Mouse (Mus musculus) adrenal gland, postnatal 25 days (tissue): ENCODE results near the gene Zdhhc1. TPM values are rescaled to one million over a fixed set of nuclear protein-coding genes. Genes with fewer than 3 reads are reported as not detected.

Source experiments
- DNase-seq: peaks from one replicate; pipeline ENCODE4 v3.0.0; 2021; ENCODE audit warnings: mixed read lengths
- total RNA-seq: library from RNA; stranded (reverse); gene quantifications from 2 replicates; pipeline ENCODE4 v1.2.3, GENCODE M21; 2021

The Zdhhc1 gene
- total RNA-seq, 1 experiment from 2014 or later = 20.6 TPM

DNA sequence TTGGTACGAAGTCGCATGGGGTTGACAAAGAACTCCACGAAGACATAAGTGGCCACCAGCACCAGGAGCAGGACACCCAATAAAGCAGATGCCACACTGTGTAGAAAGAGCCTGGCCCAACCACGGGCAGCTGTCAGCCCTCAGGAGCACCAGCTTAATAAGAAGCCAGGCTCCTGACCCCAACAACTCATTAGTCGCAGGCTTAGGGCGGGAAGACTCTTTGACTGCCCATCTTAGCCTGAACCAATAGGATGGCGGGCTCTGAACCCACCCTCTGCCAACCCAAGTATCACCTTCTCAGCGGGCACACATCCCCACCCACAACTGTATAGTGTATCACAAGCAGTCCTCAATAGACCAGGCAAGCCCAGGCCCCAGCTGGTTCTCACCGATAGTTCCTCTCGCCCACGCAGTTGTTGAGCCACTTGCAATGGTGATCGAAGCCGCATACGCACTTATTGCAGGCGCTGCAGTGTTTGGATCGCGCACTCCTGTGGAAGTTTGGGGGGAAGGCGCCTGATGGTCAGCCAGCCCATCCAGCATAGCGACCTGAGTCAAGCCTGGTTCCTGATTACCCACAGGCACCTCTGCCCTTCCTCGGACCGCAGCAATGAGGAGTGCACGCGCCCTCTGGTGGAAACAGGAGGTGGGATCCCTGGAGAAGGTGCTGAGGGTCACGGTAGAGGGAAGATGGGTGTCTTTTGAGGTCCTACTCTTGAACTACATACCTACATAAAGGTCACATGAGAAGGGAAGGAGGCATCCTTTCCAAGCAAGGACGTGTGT, 19.9 kb downstream of the Zdhhc1 start:
- peak; percentile 65 for DNase-seq

- no peak for DNase-seq
Observed at GRCm38 (mm10) chr8:105476161-105476560, 20.5 kb downstream of the Zdhhc1 start.

DNA sequence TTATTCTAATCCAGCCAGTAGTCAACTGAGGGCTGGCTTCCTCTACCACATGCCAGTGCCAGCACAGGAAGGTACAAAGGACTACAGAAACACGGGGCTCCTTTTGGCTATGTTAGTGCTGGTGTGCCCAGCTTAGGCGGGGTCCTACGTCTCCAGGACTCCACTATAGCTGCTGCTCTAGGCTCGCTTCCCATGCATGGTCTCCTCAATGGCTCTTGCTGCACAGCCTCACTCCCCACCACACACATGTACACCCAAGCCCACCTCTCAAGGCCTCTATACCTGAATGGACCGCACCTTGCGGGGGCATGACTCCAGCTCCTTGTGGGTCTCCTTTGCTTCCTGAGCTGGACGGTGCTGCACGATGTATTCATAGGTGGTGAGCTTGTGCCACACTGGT, 21.0 kb downstream of the Zdhhc1 start:
- no peak for DNase-seq

- DNase-seq = no peak
Observed at GRCm38 (mm10) chr8:105475254-105475653, 21.4 kb downstream of the Zdhhc1 start.

- no peak for DNase-seq
Observed at GRCm38 (mm10) chr8:105474680-105475079, 22.0 kb downstream of the Zdhhc1 start.

- DNase-seq = no peak
Observed at GRCm38 (mm10) chr8:105473816-105474606, 22.7 kb downstream of the Zdhhc1 start.

DNA sequence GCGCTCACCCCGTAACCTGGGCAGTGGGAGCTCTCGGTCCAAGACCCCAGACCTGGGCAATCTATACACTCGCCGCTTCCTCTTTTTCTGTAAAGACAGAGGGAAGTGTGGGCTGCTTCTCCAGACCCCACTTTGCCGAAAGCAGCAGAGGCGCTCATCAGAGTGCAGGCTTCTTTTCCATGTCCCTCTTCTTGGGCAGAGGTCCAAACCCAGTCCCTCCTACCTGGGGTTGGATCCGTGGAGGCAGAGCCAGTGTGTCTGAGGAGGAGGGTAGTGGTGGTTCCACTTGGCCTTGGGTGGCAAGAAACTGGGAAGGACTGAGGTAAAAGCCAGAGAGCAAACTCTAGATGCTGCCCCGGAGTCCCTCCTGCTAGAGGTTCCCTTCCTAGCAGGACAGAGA, 23.7 kb downstream of the Zdhhc1 start:
- no peak for DNase-seq

DNA sequence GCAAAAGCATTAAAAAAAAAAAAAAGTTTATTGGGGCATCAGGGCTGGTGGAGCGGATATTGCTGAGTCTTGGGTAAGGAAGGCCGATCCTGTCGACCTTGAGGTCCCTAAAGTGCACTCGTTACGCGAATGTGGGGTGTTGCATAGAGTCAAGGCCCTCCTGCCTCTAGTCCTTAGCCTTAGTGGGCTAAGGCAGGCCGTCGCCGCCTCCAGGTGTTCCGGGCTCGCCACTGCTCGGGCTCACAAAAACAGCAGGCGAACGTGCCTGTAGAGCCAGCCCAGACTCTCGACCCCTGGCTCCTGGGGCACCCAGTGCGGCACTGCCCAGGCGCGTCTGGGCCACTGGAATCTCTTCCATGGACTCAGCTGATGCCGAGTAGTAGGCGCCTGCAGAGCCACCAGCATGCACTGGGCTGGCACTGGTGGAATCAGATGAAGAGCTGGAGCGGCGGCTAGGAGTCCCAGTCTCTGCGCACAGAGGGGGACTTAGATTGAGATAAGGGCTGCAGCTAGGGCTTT, 24.2 kb downstream of the Zdhhc1 start:
- no peak for DNase-seq

- DNase-seq = peak; percentile 87
Observed at GRCm38 (mm10) chr8:105471314-105472015, 25.2 kb downstream of the Zdhhc1 start, which contains the start of gene Tppp3. Gene Tppp3, minus strand, starts transcription at chr8:105471526.

DNA sequence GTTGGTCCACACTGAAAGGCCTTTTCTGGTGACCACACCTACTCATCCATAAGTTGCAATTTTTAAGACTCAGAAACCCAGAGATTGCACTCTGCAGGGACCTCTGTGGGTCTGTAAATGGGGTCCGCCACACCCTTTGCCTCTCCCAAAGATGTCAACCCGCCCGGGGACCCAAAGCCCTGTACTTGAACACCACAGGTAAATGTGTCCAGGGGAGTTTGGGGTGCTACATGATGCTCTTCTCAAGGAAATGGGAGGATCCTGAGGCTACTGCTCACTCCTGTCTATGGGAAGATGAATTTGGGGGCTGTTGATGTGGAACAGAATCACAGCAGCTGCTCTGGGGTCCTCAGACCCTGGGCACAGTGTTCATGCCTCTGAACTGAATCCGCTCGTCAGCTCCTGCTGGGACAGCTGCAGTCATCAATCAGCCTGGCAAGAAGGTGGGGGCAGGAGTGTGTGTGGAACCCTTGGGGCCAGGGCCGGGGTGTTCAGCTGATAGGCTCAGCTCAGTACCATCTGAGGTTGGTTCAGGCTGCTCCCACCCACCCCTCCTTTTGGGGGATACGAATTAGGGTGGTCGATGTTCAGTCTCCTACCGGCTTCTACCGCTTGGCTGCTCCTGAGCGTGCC, 25.9 kb downstream of the Zdhhc1 start:
- no peak for DNase-seq

DNA sequence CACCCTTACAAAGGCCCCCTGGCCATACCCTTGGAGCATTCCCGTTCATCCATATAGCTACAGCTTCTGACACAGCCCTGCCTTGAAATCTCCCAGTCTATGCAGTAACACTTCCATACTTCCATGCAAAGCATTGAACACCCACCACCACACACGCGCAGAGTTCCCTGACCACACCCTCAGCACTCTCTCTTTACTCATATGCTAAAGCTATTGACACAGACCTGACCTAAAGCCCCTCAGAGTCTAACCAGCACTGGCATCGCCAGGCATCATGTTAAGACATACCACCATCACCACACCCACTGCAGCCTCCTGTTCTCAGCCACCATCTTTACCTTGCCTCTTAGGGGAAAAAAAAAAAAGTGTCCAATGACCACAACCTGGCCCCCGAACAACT, 26.4 kb downstream of the Zdhhc1 start:
- DNase-seq = no peak

DNA sequence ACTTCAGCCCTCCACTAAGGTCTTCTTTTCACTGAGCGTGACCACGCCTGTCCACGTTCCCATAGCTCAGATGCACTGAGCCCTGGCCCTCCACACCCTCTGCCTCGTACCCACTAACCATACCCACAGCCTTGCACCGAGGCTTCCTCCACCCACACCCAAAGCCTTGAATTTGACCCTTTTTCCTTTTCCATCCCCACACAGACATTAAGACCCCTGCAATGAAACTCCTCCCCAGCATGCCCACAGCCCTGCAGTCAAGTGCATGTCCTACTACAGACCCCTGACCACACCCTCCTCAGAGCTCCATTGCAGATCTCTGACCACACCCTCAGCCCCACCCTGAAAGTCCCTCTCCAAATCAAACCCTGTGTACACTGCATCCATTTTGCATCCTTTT, 26.9 kb downstream of the Zdhhc1 start:
- DNase-seq = no peak

GRCm38 (mm10) chr8:105469041-105469695, 27.5 kb downstream of the Zdhhc1 start:
- no peak for DNase-seq

DNA sequence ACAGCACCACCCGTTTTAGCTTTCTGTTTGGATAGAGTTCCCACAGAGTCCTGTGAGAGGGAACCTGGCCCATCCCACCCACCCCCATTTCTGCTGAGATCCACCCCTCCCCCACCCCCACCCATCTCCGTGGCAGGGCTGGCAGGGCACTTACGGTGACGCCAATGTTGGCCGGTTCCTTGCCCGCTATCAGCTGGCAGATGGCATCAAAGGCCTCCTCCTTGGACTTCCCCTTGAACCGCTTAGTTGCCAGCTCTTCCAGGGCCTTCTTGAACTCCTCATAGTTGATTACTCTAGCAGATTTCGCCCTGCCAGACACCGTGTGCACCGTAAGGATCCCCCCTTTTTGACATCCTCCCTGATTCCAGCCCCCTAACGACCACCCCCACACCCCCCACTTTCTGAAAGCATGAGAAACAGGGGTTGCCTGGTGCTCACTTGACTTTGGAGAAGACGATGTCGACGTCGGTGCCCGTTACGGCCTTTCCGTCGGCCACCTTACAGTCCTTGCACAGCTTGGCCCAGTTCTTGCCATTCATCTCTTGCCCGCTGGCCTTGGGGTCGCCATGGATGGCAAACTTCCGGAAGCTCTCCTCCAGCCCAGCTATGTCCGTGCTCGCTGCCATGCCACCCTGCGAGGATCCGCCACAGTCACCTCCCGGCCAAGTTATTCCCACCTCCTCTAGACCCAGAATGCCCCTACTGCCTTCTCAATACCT, 28.5 kb downstream of the Zdhhc1 start:
- no peak for DNase-seq

DNA sequence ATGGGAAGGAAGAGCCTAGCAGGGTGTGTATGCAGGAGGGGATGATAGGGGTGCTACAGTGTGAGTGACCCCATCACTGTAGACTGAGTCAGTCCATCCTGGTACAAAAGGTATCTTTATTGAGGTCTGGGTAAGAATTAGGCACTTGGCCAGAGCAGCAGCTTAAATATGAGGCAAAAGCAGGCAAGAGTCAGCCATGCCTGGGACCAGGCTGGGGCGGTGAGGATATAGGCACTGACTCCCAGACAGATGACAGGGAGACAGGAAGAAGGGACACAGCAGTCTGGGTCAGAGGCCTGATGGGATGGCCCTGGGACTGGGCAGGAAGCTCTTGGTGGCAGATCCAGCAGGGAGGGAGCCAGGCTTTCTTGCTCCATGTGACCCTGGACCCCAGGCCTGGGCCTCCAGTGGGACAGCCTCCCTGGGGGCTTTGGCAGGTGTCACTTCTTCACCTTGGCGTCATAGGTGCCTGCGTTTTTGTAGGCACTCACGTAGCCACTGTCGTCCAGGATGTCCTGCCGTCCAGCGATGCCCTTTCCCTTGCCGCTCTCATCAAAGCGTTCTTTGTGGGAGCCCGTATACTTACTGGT, 29.2 kb downstream of the Zdhhc1 start:
- no peak for DNase-seq

GRCm38 (mm10) chr8:105466700-105467291, 29.9 kb downstream of the Zdhhc1 start:
- DNase-seq = no peak

- no peak for DNase-seq
Observed at GRCm38 (mm10) chr8:105466246-105466645, 30.5 kb downstream of the Zdhhc1 start.

GRCm38 (mm10) chr8:105464595-105464994, 32.1 kb downstream of the Zdhhc1 start:
- DNase-seq = no peak

DNA sequence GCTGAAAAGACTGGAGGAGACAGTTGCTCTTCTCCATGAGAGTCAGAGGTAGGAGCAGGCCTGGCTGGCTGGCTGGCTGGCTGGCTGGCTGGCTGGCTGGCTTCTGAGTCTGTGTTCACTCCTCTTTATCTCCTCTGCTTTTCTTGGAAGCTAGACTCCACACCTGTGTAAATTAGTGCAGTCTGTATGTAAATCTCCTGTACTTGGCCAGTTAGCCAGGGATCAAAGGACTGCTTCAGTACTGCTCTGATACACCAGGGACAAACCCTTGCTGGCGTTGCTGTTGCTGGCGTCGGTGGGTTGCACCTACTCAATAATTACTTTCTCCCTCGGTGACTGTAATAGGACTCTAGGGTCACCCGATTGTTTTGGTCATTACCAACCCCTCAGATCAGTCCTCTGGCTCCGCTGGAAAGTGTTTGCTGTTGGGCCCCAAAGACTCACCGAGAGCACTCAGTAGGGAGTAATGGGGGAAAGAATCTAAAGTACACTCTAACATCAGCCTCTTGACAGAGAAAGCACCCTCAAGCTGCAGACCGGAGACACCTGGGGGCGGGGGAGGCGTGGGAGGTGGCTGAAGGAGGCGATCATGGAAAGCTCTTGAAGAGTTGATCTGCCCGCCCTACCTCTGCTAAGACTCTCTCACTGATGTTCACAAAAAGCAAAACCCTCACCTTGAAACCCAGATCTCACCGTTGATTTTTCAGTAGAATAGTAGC, 35.5 kb downstream of the Zdhhc1 start:
- DNase-seq = no peak
